Mouse (Mus musculus) myocyte (in vitro differentiated cells): ENCODE measurements around the gene Hspbap1. TPM values are rescaled to one million over a fixed set of nuclear protein-coding genes. Genes with fewer than 3 reads are reported as not detected.

ENCODE experiments used
- H3K27me3 ChIP-seq: one replicate; pipeline ENCODE4 v1.6.1; 2011; ENCODE audit not compliant: control insufficient read depth, insufficient read depth, insufficient read length
- H3K36me3 ChIP-seq: one replicate; pipeline ENCODE4 v1.6.1; 2011; ENCODE audit not compliant: control insufficient read depth, insufficient read depth
- H3K4me2 ChIP-seq: one replicate; pipeline ENCODE4 v1.6.1; 2011; ENCODE audit warnings: low read depth, control low read depth
- H3K4me3 ChIP-seq: one replicate; pipeline ENCODE4 v1.5.1; 2011; ENCODE audit warnings: mild to moderate bottlenecking, control low read depth, moderate library complexity
- H3K79me2 ChIP-seq: one replicate; pipeline ENCODE4 v1.6.1; 2011; ENCODE audit not compliant: control insufficient read depth, insufficient read depth
- H3ac ChIP-seq: one replicate; pipeline ENCODE4 v1.6.1; 2011; ENCODE audit not compliant: control insufficient read depth, insufficient read length
- CEBPB ChIP-seq: IDR thresholded peaks from 2 replicates; pipeline ENCODE4 v1.6.1; 2011; ENCODE audit warnings: mild to moderate bottlenecking, moderate library complexity; ENCODE audit not compliant: poor library complexity, insufficient read depth, severe bottlenecking
- E2F4 ChIP-seq: IDR thresholded peaks from one replicate; pipeline ENCODE4 v1.6.1; 2011; ENCODE audit warnings: mild to moderate bottlenecking, control low read depth, moderate library complexity; ENCODE audit not compliant: insufficient read depth
- MAX ChIP-seq: IDR thresholded peaks from one replicate; pipeline ENCODE4 v1.6.1; 2011; ENCODE audit warnings: low read depth, mild to moderate bottlenecking, control low read depth
- MYOD1 ChIP-seq, 3 experiments: IDR thresholded peaks; one replicate each; pipeline ENCODE4 v1.6.1; 2011; ENCODE audit warnings: control low read depth in 2 of 3, low read depth in 2 of 3, mild to moderate bottlenecking in 2 of 3, moderate library complexity in 1 of 3; ENCODE audit not compliant: insufficient read length in 2 of 3, control insufficient read depth in 1 of 3
- MYOG ChIP-seq, 3 experiments: IDR thresholded peaks; one replicate each; pipeline ENCODE4 v1.6.1; 2011; ENCODE audit warnings: control low read depth in 2 of 3, low read depth in 2 of 3, mild to moderate bottlenecking in 2 of 3; ENCODE audit not compliant: insufficient read length in 2 of 3, control insufficient read depth in 1 of 3, insufficient read depth in 1 of 3
- POLR2A ChIP-seq: IDR thresholded peaks from one replicate; pipeline ENCODE4 v1.6.1; 2011; ENCODE audit warnings: low read depth, mild to moderate bottlenecking, control low read depth, moderate library complexity; ENCODE audit not compliant: insufficient read length
- POLR2AphosphoS2 ChIP-seq: IDR thresholded peaks from one replicate; pipeline ENCODE4 v1.6.1; 2011; ENCODE audit warnings: low read depth, control low read depth; ENCODE audit not compliant: insufficient read length
- REST ChIP-seq: IDR thresholded peaks from one replicate; pipeline ENCODE4 v1.6.1; 2011; ENCODE audit warnings: mild to moderate bottlenecking, control low read depth, moderate library complexity; ENCODE audit not compliant: insufficient read depth, insufficient read length
- SRF ChIP-seq: IDR thresholded peaks from one replicate; pipeline ENCODE4 v1.6.1; 2011; ENCODE audit warnings: low read depth; ENCODE audit not compliant: control insufficient read depth, insufficient read length
- TCF12 ChIP-seq: IDR thresholded peaks from one replicate; pipeline ENCODE4 v1.6.1; 2011; ENCODE audit warnings: mild to moderate bottlenecking, control low read depth; ENCODE audit not compliant: poor library complexity, insufficient read depth, severe bottlenecking
- TCF3 ChIP-seq: IDR thresholded peaks from one replicate; pipeline ENCODE4 v1.6.1; 2011; ENCODE audit warnings: low read depth, control low read depth; ENCODE audit not compliant: insufficient read length
- USF1 ChIP-seq: IDR thresholded peaks from one replicate; pipeline ENCODE4 v1.6.1; 2011; ENCODE audit warnings: low read depth, mild to moderate bottlenecking, control low read depth, moderate library complexity
- polyA plus RNA-seq: library from polyadenylated mRNA; unstranded; fragments of >200 nt; fragmentation: generic; extraction: Trizol; gene quantifications from one replicate; pipeline ENCODE4 v1.2.1, GENCODE M21; 2012; ENCODE audit warnings: missing spikeins

The Hspbap1 gene
- polyA plus RNA-seq, 1 experiment, result 6.3 TPM

DNA sequence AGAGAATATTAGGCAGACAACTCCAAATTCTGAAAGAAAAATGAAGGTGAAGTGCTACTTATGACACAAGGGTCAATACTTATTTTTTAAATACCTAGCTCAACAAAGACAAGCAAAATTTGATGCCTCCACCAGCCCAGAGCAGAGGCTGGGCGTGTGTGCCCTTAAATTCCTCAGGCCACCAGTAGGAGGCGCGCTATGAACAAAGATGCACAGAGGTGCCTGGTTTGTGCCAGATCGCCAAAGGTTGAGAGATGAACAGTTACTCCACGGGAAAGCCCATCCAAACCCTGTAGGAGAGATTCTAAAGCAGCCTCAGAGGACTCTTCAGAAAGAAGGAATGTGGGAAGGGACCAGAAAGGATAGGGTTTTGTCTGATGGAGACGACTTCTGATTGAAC, 36.1 kb upstream of the Hspbap1 start:
- no peak for TF ChIP-seq TCF12
- TF ChIP-seq MYOG (IDR thresholded peaks at IDR 0.05; ENCODE audit: control insufficient read depth in 1 of 3, insufficient read depth in 1 of 3, insufficient read length in 2 of 3, low read depth in 2 of 3), result no peak
- no peak for TF ChIP-seq POLR2AphosphoS2
- no peak for TF ChIP-seq MAX
- TF ChIP-seq TCF3, result no peak
- TF ChIP-seq E2F4, result no peak
- no peak for TF ChIP-seq REST
- TF ChIP-seq POLR2A, result no peak
- no peak for TF ChIP-seq CEBPB
- TF ChIP-seq SRF, result no peak
- TF ChIP-seq MYOD1 (IDR thresholded peaks at IDR 0.05; ENCODE audit: control insufficient read depth in 1 of 3, insufficient read length in 2 of 3, low read depth in 2 of 3), result no peak
- no peak overlapping the region for H3K4me2 ChIP-seq
- no peaks in the 10 kb centered on the region for H3K36me3 ChIP-seq
- no peaks in the 10 kb centered on the region for H3K79me2 ChIP-seq
- no peaks in the 10 kb centered on the region for H3K27me3 ChIP-seq
- H3ac ChIP-seq, result no peak overlapping the region
- no peak overlapping the region for H3K4me3 ChIP-seq

DNA sequence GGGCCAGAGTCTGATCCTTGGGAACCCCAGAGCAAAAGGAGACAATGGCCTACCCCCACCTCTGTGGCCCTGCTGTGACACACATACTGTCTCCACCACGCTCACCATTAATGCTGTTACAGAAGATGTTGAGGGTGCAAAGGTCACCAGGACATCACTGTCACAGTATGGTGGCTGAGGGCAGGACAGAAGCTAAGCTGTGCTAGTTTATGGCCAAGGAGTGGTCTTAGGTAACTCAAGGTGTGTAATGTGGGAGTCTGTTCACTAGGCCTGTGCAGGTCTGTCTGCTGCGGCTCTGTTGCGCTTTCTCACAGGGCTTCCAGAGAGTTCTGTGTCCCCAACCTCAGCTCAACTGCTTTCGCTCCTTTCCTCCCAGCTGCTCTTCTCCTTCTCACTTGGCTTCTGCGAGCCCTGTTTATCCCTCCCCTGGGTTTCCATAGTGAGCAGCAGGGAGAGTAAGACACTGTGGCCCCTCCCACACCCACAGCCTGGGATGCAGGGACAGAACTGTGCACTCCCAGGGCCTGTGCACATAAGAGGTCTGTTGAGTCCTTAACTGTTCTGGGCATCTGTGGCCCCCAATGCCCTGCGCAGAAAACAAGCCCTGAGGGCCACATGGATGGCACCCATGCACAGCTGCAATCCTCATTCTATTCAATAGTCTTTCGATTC, 31.9 kb upstream of the Hspbap1 start:
- no peaks in the 10 kb centered on the region for H3K79me2 ChIP-seq
- H3ac ChIP-seq, result no peak overlapping the region
- H3K27me3 ChIP-seq, result no peaks in the 10 kb centered on the region
- no peak overlapping the region for H3K4me3 ChIP-seq
- no peaks in the 10 kb centered on the region for H3K36me3 ChIP-seq
- no peak for TF ChIP-seq CEBPB
- no peak for TF ChIP-seq E2F4
- no peak for TF ChIP-seq REST
- TF ChIP-seq POLR2AphosphoS2, result no peak
- TF ChIP-seq MYOD1 (IDR thresholded peaks at IDR 0.05; ENCODE audit: control insufficient read depth in 1 of 3, insufficient read length in 2 of 3, low read depth in 2 of 3), result no peak
- no peak for TF ChIP-seq MAX
- TF ChIP-seq TCF12, result no peak
- no peak overlapping the region for H3K4me2 ChIP-seq

DNA sequence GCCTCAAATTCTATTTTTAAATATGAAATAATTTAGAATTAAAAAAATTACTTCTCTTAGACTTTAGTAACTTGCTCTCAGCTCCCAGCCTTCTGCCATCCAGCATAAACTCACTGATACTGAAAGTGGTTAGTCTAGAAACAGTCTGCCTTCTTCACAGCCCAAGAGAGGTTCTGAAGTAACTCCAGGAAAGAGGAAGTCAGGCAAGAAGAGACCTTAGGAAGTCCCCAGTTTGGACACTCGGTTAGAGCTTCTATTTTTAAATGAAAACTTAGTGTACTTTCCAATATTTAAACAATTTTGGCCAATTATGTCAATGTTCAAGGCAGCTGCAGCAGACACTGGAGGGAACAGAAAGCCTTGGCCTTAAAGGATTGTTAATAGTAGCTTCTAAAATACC, 30.6 kb upstream of the Hspbap1 start:
- TF ChIP-seq POLR2A (no peak), TCF3 (no peak), POLR2AphosphoS2 (no peak), MAX (no peak), MYOG (IDR thresholded peaks at IDR 0.05; ENCODE audit: control insufficient read depth in 1 of 3, insufficient read depth in 1 of 3, insufficient read length in 2 of 3, low read depth in 2 of 3) (no peak), MYOD1 (IDR thresholded peaks at IDR 0.05; ENCODE audit: control insufficient read depth in 1 of 3, insufficient read length in 2 of 3, low read depth in 2 of 3) (no peak), REST (no peak), CEBPB (no peak), SRF (no peak), TCF12 (no peak), E2F4 (no peak), USF1 (no peak)
- no peaks in the 10 kb centered on the region for H3K27me3 ChIP-seq
- H3ac ChIP-seq, result no peak overlapping the region
- H3K4me2 ChIP-seq, result no peak overlapping the region
- H3K36me3 ChIP-seq, result no peaks in the 10 kb centered on the region
- no peak overlapping the region for H3K4me3 ChIP-seq
- H3K79me2 ChIP-seq, result no peaks in the 10 kb centered on the region

DNA sequence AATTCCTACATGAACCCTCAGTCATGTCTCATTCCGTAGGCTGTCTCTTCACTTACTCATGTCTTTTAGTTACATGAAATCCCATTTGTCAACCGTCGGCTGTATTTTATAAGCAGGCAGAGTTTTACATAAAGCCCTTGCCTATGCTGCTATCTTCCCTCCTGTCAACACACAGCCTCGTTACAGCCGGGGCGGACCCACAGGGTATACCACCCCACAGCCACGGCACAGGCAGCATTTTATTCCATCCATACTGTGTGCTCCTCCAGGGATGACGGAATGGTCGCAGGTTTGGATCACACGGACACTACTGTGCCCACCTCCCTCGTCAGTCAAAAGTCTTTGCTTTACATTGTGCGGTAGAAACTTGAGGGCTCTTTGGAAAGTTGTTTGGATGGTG, 29.8 kb upstream of the Hspbap1 start:
- no peaks in the 10 kb centered on the region for H3K36me3 ChIP-seq
- no peak overlapping the region for H3K4me3 ChIP-seq

DNA sequence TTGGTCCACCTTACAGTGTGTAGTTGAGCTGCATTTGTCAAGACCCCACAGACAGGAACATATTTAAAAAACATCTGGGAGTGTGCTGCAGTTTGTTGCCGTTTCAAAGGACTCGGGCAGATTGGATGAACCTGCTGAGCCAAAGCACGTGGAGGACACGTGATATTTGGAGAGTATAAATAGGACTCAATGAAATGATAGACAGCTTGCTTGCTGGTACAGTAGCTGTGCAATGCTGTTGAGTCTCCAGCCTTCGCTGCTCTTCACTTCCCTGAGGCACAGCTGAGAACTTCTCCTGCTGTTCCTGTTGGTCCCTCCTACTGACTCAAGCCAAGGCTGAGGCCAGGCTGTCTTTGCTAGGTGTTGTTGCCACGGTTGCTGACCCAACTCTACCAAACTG, 29.2 kb upstream of the Hspbap1 start:
- TF ChIP-seq TCF3 (no peak), MAX (no peak), CEBPB (no peak), USF1 (no peak), MYOD1 (IDR thresholded peaks at IDR 0.05; ENCODE audit: control insufficient read depth in 1 of 3, insufficient read length in 2 of 3, low read depth in 2 of 3) (no peak), POLR2AphosphoS2 (no peak), MYOG (IDR thresholded peaks at IDR 0.05; ENCODE audit: control insufficient read depth in 1 of 3, insufficient read depth in 1 of 3, insufficient read length in 2 of 3, low read depth in 2 of 3) (no peak), SRF (no peak), E2F4 (no peak), POLR2A (no peak), REST (no peak), TCF12 (no peak)
- H3ac ChIP-seq, result no peak overlapping the region
- no peak overlapping the region for H3K4me3 ChIP-seq
- no peaks in the 10 kb centered on the region for H3K79me2 ChIP-seq
- no peak overlapping the region for H3K4me2 ChIP-seq
- no peaks in the 10 kb centered on the region for H3K27me3 ChIP-seq
- no peaks in the 10 kb centered on the region for H3K36me3 ChIP-seq

More for the DNA sequence above, 29.8 kb upstream of the Hspbap1 start:
- no peaks in the 10 kb centered on the region for H3K79me2 ChIP-seq
- no peak overlapping the region for H3ac ChIP-seq
- H3K27me3 ChIP-seq, result no peaks in the 10 kb centered on the region
- H3K4me2 ChIP-seq, result no peak overlapping the region
- TF ChIP-seq SRF (no peak), REST (no peak), MAX (no peak), POLR2A (no peak), TCF12 (no peak)
